Mouse (Mus musculus): Measurements from ENCODE around the gene Dyrk2.

DNA sequence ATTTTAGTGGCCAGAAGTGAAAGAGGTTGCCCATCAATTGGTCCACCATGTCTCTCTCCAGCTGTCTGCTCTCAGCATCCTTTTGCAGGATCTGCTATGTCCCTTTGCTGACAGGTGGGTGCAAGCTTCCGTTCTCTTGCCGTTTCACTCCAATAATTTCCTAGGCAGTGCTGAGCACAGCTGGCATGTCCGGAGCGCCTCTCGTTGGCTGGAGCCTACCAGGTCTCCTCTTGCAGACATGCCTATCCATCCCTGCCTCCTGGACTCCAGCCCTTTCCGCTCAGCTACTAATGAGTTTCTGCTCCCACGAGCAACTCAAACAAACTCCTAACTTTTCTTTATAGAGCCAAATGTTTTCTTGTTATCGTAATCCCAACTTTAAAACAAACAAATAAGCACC lies 6.4 kb downstream of the Dyrk2 start:
- no peak for TF ChIP-seq CTCF (IDR thresholded peaks at IDR 0.05; ENCODE audit: low read depth, low read length)
- no peak for TF ChIP-seq POLR2A (IDR thresholded peaks at IDR 0.05; ENCODE audit: borderline replicate concordance, low read depth, low read length)
